Mouse (Mus musculus) limb, embryonic 13.5 days (tissue): Measurements from ENCODE around the gene Casp6. TPM values are rescaled to one million over a fixed set of nuclear protein-coding genes. Genes with fewer than 3 reads are reported as not detected.

Experiments used
- ATAC-seq: fragments of 200-750 bp; cut with Nextera tagmentation; 2 replicates; pipeline ENCODE4 v1.8.0; 2017; ENCODE audit warnings: low read depth, moderate number of reproducible peaks, moderate TSS enrichment; ENCODE audit not compliant: low FRiP score
- H3K27ac ChIP-seq: fragments of 300-500 bp; sonication (generic); 2 replicates; pipeline ENCODE4 v1.5.1; 2015; ENCODE audit warnings: inconsistent platforms, mild to moderate bottlenecking, moderate library complexity
- H3K27me3 ChIP-seq: fragments of 300-500 bp; sonication (generic); 2 replicates; pipeline ENCODE4 v1.6.1; 2015; ENCODE audit warnings: mild to moderate bottlenecking, inconsistent platforms
- H3K36me3 ChIP-seq: fragments of 300-500 bp; sonication (generic); 2 replicates; pipeline ENCODE4 v1.6.1; 2015; ENCODE audit warnings: inconsistent platforms, mild to moderate bottlenecking, moderate library complexity
- H3K4me1 ChIP-seq: fragments of 300-500 bp; sonication (generic); 2 replicates; pipeline ENCODE4 v1.6.1; 2015; ENCODE audit warnings: inconsistent platforms
- H3K4me2 ChIP-seq: fragments of 300-500 bp; sonication (generic); replicated peaks from 2 replicates; pipeline ENCODE4 v1.6.1; 2015; ENCODE audit warnings: inconsistent platforms, mild to moderate bottlenecking, moderate library complexity
- H3K4me3 ChIP-seq: fragments of 300-500 bp; sonication (generic); 2 replicates; pipeline ENCODE4 v1.5.1; 2015; ENCODE audit warnings: moderate library complexity, mild to moderate bottlenecking, inconsistent platforms
- H3K9ac ChIP-seq: fragments of 300-500 bp; sonication (generic); 2 replicates; pipeline ENCODE4 v1.6.1; 2015; ENCODE audit warnings: mild to moderate bottlenecking, inconsistent platforms
- H3K9me3 ChIP-seq: fragments of 300-500 bp; sonication (generic); 2 replicates; pipeline ENCODE4 v1.6.1; 2016; ENCODE audit warnings: inconsistent platforms
- WGBS: fragments of 180-500 bp; shearing (Covaris S2); methylation state at CpG from one replicate; pipeline ENCODE4 v1.1.7; 2015; 5-methylcytosine and 5-hydroxymethylcytosine counted together
- polyA plus RNA-seq: library from polyadenylated mRNA; unstranded; fragments of >200 nt; fragmentation: Nextera tagmentation; extraction: Ambion mirVana; gene quantifications from 2 replicates; pipeline ENCODE4 v1.2.1, GENCODE M21; 2015

Gene Casp6
- 90.6 and 91.5 TPM in 2 replicates for polyA plus RNA-seq

- H3K9me3 ChIP-seq: no peaks in the 10 kb centered on the region
- H3K9ac ChIP-seq: peak within 1 kb of the TSS; percentile 82
- ATAC-seq: peak; percentile 96
- peak within 1 kb of the TSS; percentile 69 for H3K27ac ChIP-seq
- WGBS: under 1% methylated on average over 34 of the region's 34 CpGs
- peak within 1 kb of the TSS; percentile 77 for H3K4me2 ChIP-seq
- H3K4me3 ChIP-seq: peak within 1 kb of the TSS; percentile 72
- H3K4me1 ChIP-seq: peaks cover 22% of the 10 kb centered on the region
- no peaks in the 10 kb centered on the region for H3K27me3 ChIP-seq
- H3K36me3 ChIP-seq: peaks cover 13% of the 10 kb centered on the region
Measured at GRCm38 (mm10) chr3:129901271-129901809, at the start of gene Casp6. Gene Casp6, plus strand, starts transcription at chr3:129901425.

GRCm38 (mm10) chr3:129862592-129862991 is 38.6 kb upstream of the Casp6 start:
- Histone ChIP-seq H3K9me3 (peaks cover 15% of the 10 kb centered on the region), H3K9ac (no peak overlapping the region), H3K4me2 (no peak overlapping the region), H3K27ac (no peak overlapping the region), H3K36me3 (no peaks in the 10 kb centered on the region), H3K4me1 (no peaks in the 10 kb centered on the region), H3K27me3 (no peaks in the 10 kb centered on the region), H3K4me3 (no peak overlapping the region)
- no peak for ATAC-seq
- WGBS: 68% methylated on average over 2 of the region's 2 CpGs

GRCm38 (mm10) chr3:129863698-129864097 is 37.5 kb upstream of the Casp6 start:
- WGBS: 50% methylated on average over 14 of the region's 14 CpGs
- no peaks in the 10 kb centered on the region for H3K36me3 ChIP-seq
- no peaks in the 10 kb centered on the region for H3K4me1 ChIP-seq
- no peak overlapping the region for H3K9ac ChIP-seq
- H3K4me3 ChIP-seq: no peak overlapping the region
- H3K4me2 ChIP-seq: no peak overlapping the region
- H3K9me3 ChIP-seq: peaks cover 6% of the 10 kb centered on the region; the same call in 1 of the 2 replicates
- H3K27ac ChIP-seq: no peak overlapping the region
- ATAC-seq: no peak
- H3K27me3 ChIP-seq: no peaks in the 10 kb centered on the region

- Histone ChIP-seq H3K36me3 (no peaks in the 10 kb centered on the region), H3K4me1 (peaks cover 8% of the 10 kb centered on the region; the same call in 1 of the 2 replicates), H3K27ac (no peak overlapping the region), H3K4me2 (no peak overlapping the region), H3K9me3 (no peaks in the 10 kb centered on the region), H3K27me3 (no peaks in the 10 kb centered on the region), H3K9ac (no peak overlapping the region), H3K4me3 (no peak overlapping the region)
- 86% methylated on average over 10 of the region's 10 CpGs for WGBS
- no peak for ATAC-seq
Measured at GRCm38 (mm10) chr3:129877327-129877726, 23.9 kb upstream of the Casp6 start.

GRCm38 (mm10) chr3:129878405-129879021 is 22.7 kb upstream of the Casp6 start, which contains the start of gene Pla2g12a:
Gene Pla2g12a, plus strand, starts transcription at chr3:129878606.
- Histone ChIP-seq H3K36me3 (no peaks in the 10 kb centered on the region), H3K9me3 (no peaks in the 10 kb centered on the region), H3K9ac (peak within 1 kb of the TSS; percentile 78), H3K4me1 (peaks cover 8% of the 10 kb centered on the region; the same call in 1 of the 2 replicates), H3K27me3 (no peaks in the 10 kb centered on the region), H3K4me2 (peak within 1 kb of the TSS; percentile 92), H3K4me3 (peak within 1 kb of the TSS; percentile 70), H3K27ac (peak within 1 kb of the TSS; percentile 10; the same call in 1 of the 2 replicates)
- ATAC-seq: peak; percentile 90
- WGBS: under 1% methylated on average over 44 of the region's 66 CpGs

- Histone ChIP-seq H3K36me3 (no peaks in the 10 kb centered on the region), H3K27me3 (no peaks in the 10 kb centered on the region), H3K27ac (no peak overlapping the region), H3K4me3 (peak overlapping the region; percentile 70), H3K9ac (peak overlapping the region; percentile 78), H3K4me2 (peak overlapping the region; percentile 92), H3K9me3 (no peaks in the 10 kb centered on the region), H3K4me1 (peaks cover 8% of the 10 kb centered on the region; the same call in 1 of the 2 replicates)
- 0% methylated on average over 25 of the region's 25 CpGs for WGBS
- ATAC-seq: peak; percentile 48
Measured at GRCm38 (mm10) chr3:129879131-129879757, 22.0 kb upstream of the Casp6 start.

GRCm38 (mm10) chr3:129879913-129880312 is 21.3 kb upstream of the Casp6 start:
- Histone ChIP-seq H3K9ac (no peak overlapping the region), H3K27ac (no peak overlapping the region), H3K4me2 (peak overlapping the region; percentile 92; the same call in 1 of the 2 replicates), H3K4me1 (peaks cover 8% of the 10 kb centered on the region; the same call in 1 of the 2 replicates), H3K9me3 (no peaks in the 10 kb centered on the region), H3K27me3 (no peaks in the 10 kb centered on the region), H3K36me3 (no peaks in the 10 kb centered on the region), H3K4me3 (no peak overlapping the region; the same call in 1 of the 2 replicates)
- no peak for ATAC-seq
- WGBS: 75% methylated on average over 2 of the region's 2 CpGs

GRCm38 (mm10) chr3:129880925-129881593 is 20.2 kb upstream of the Casp6 start:
- Histone ChIP-seq H3K4me2 (no peak overlapping the region), H3K4me3 (no peak overlapping the region), H3K27ac (no peak overlapping the region), H3K36me3 (no peaks in the 10 kb centered on the region), H3K9ac (no peak overlapping the region), H3K4me1 (peaks cover 8% of the 10 kb centered on the region; the same call in 1 of the 2 replicates), H3K27me3 (no peaks in the 10 kb centered on the region), H3K9me3 (no peaks in the 10 kb centered on the region)
- WGBS: 81% methylated on average over 8 of the region's 8 CpGs
- ATAC-seq: no peak

GRCm38 (mm10) chr3:129885577-129885976 is 15.6 kb upstream of the Casp6 start:
- no peak overlapping the region for H3K27ac ChIP-seq
- WGBS: 88% methylated on average over 9 of the region's 9 CpGs
- ATAC-seq: no peak

GRCm38 (mm10) chr3:129886430-129886829 is 14.8 kb upstream of the Casp6 start:
- H3K27ac ChIP-seq: no peak overlapping the region
- no peak for ATAC-seq
- no peak overlapping the region for H3K4me3 ChIP-seq
- no peaks in the 10 kb centered on the region for H3K27me3 ChIP-seq
- no peaks in the 10 kb centered on the region for H3K4me1 ChIP-seq
- H3K9me3 ChIP-seq: no peaks in the 10 kb centered on the region
- peaks cover 10% of the 10 kb centered on the region for H3K36me3 ChIP-seq
- H3K9ac ChIP-seq: no peak overlapping the region
- 77% methylated on average over 5 of the region's 5 CpGs for WGBS
- no peak overlapping the region for H3K4me2 ChIP-seq

More at GRCm38 (mm10) chr3:129885577-129885976, 15.6 kb upstream of the Casp6 start:
- Histone ChIP-seq H3K4me3 (no peak overlapping the region), H3K9ac (no peak overlapping the region), H3K4me2 (no peak overlapping the region), H3K9me3 (no peaks in the 10 kb centered on the region), H3K4me1 (no peaks in the 10 kb centered on the region), H3K36me3 (peaks cover 7% of the 10 kb centered on the region), H3K27me3 (no peaks in the 10 kb centered on the region)

GRCm38 (mm10) chr3:129887779-129888517 is 13.3 kb upstream of the Casp6 start:
- 84% methylated on average over 13 of the region's 13 CpGs for WGBS
- no peak overlapping the region for H3K4me2 ChIP-seq
- no peaks in the 10 kb centered on the region for H3K9me3 ChIP-seq
- no peaks in the 10 kb centered on the region for H3K27me3 ChIP-seq
- no peaks in the 10 kb centered on the region for H3K4me1 ChIP-seq
- no peak overlapping the region for H3K9ac ChIP-seq
- no peak overlapping the region for H3K27ac ChIP-seq
- H3K36me3 ChIP-seq: peaks cover 13% of the 10 kb centered on the region
- ATAC-seq: no peak
- H3K4me3 ChIP-seq: no peak overlapping the region
